Mouse (Mus musculus): ENCODE results near the gene Pdia3. TPM values are rescaled to one million over a fixed set of nuclear protein-coding genes. Genes with fewer than 3 reads are reported as not detected.
A peak's percentile ranks its signal among the peaks of the same experiment; 100 is the strongest.

The Pdia3 gene
- polyA plus RNA-seq, 1 experiment from 2014 or later = 484 TPM

- Histone ChIP-seq H3K9me3 (ENCODE audit: control insufficient read depth, low read depth, low read length) (no peaks in the 10 kb centered on the region), H3K27me3 (ENCODE audit: control insufficient read depth, insufficient read depth, low read length) (no peaks in the 10 kb centered on the region), H3K4me1 (ENCODE audit: control insufficient read depth, insufficient read depth, low read length) (no peaks in the 10 kb centered on the region), H3K27ac (ENCODE audit: low read length) (no peak overlapping the region), H3K4me2 (replicated peaks; ENCODE audit: low read depth, low read length) (no peak overlapping the region), H3K4me3 (ENCODE audit: low read depth, low read length) (no peak overlapping the region), H3K9ac (replicated peaks; ENCODE audit: low read depth, low read length) (no peak overlapping the region), H3K36me3 (ENCODE audit: control insufficient read depth, insufficient read depth, low read length) (peaks cover 85% of the 10 kb centered on the region)
- ATAC-seq (ENCODE audit: insufficient number of reproducible peaks, insufficient read depth, low FRiP score, low read depth) = no peak
- 98% methylated on average over 1 of the region's 1 CpGs for WGBS
These were observed 21.3 kb downstream of the Pdia3 start for GRCm38 (mm10) chr2:121434854-121435253.

- Histone ChIP-seq H3K27me3 (ENCODE audit: control insufficient read depth, insufficient read depth, low read length) (0 out of 2 replicates have a peak, but pooled peaks cover 3% of the 10 kb centered on the region), H3K9me3 (ENCODE audit: control insufficient read depth, low read depth, low read length) (no peaks in the 10 kb centered on the region), H3K27ac (ENCODE audit: low read length) (no peak overlapping the region), H3K36me3 (ENCODE audit: control insufficient read depth, insufficient read depth, low read length) (peaks cover 41% of the 10 kb centered on the region), H3K9ac (replicated peaks; ENCODE audit: low read depth, low read length) (no peak overlapping the region), H3K4me2 (replicated peaks; ENCODE audit: low read depth, low read length) (no peak overlapping the region), H3K4me3 (ENCODE audit: low read depth, low read length) (no peak overlapping the region), H3K4me1 (ENCODE audit: control insufficient read depth, insufficient read depth, low read length) (peaks cover 17% of the 10 kb centered on the region; the same call in 1 of the 2 replicates)
- whole genome bisulfite sequencing = 75% methylated on average over 4 of the region's 4 CpGs
- ATAC-seq (ENCODE audit: insufficient number of reproducible peaks, insufficient read depth, low FRiP score, low read depth) = no peak
These were observed 26.2 kb downstream of the Pdia3 start for GRCm38 (mm10) chr2:121439746-121440145.

GRCm38 (mm10) chr2:121440834-121441605 is 27.4 kb downstream of the Pdia3 start:
- peaks cover 29% of the 10 kb centered on the region for H3K36me3 ChIP-seq (ENCODE audit: control insufficient read depth, insufficient read depth, low read length)
- no peak overlapping the region for H3K27ac ChIP-seq (ENCODE audit: low read length)
- peak overlapping the region; percentile 56; the same call in 1 of the 2 replicates for H3K4me2 ChIP-seq (replicated peaks; ENCODE audit: low read depth, low read length)
- WGBS = 53% methylated on average over 5 of the region's 5 CpGs
- H3K9ac ChIP-seq (replicated peaks; ENCODE audit: low read depth, low read length) = no peak overlapping the region
- ATAC-seq (ENCODE audit: insufficient number of reproducible peaks, insufficient read depth, low FRiP score, low read depth) = no peak
- 0 out of 2 replicates have a peak, but pooled peaks cover 3% of the 10 kb centered on the region for H3K27me3 ChIP-seq (ENCODE audit: control insufficient read depth, insufficient read depth, low read length)
- peaks cover 17% of the 10 kb centered on the region; the same call in 1 of the 2 replicates for H3K4me1 ChIP-seq (ENCODE audit: control insufficient read depth, insufficient read depth, low read length)
- 0 out of 2 replicates have a peak overlapping the region, but pooled peaks have one; percentile 33 for H3K4me3 ChIP-seq (ENCODE audit: low read depth, low read length)
- no peaks in the 10 kb centered on the region for H3K9me3 ChIP-seq (ENCODE audit: control insufficient read depth, low read depth, low read length)

GRCm38 (mm10) chr2:121441800-121442199 is 28.2 kb downstream of the Pdia3 start:
- 7% methylated on average over 11 of the region's 11 CpGs for WGBS
- Histone ChIP-seq H3K4me1 (ENCODE audit: control insufficient read depth, insufficient read depth, low read length) (peaks cover 17% of the 10 kb centered on the region; the same call in 1 of the 2 replicates), H3K36me3 (ENCODE audit: control insufficient read depth, insufficient read depth, low read length) (peaks cover 26% of the 10 kb centered on the region), H3K4me3 (ENCODE audit: low read depth, low read length) (peak overlapping the region; percentile 33), H3K9ac (replicated peaks; ENCODE audit: low read depth, low read length) (peak overlapping the region; percentile 28; the same call in 1 of the 2 replicates), H3K4me2 (replicated peaks; ENCODE audit: low read depth, low read length) (peak overlapping the region; percentile 56), H3K27ac (ENCODE audit: low read length) (no peak overlapping the region), H3K9me3 (ENCODE audit: control insufficient read depth, low read depth, low read length) (no peaks in the 10 kb centered on the region), H3K27me3 (ENCODE audit: control insufficient read depth, insufficient read depth, low read length) (0 out of 2 replicates have a peak, but pooled peaks cover 3% of the 10 kb centered on the region)
- ATAC-seq (ENCODE audit: insufficient number of reproducible peaks, insufficient read depth, low FRiP score, low read depth) = peak; percentile 29

GRCm38 (mm10) chr2:121442259-121443067 is 28.9 kb downstream of the Pdia3 start:
- Histone ChIP-seq H3K27ac (ENCODE audit: low read length) (no peak overlapping the region), H3K9me3 (ENCODE audit: control insufficient read depth, low read depth, low read length) (no peaks in the 10 kb centered on the region), H3K4me1 (ENCODE audit: control insufficient read depth, insufficient read depth, low read length) (peaks cover 17% of the 10 kb centered on the region; the same call in 1 of the 2 replicates), H3K4me3 (ENCODE audit: low read depth, low read length) (peak overlapping the region; percentile 33), H3K9ac (replicated peaks; ENCODE audit: low read depth, low read length) (peak overlapping the region; percentile 28; the same call in 1 of the 2 replicates), H3K27me3 (ENCODE audit: control insufficient read depth, insufficient read depth, low read length) (0 out of 2 replicates have a peak, but pooled peaks cover 3% of the 10 kb centered on the region), H3K36me3 (ENCODE audit: control insufficient read depth, insufficient read depth, low read length) (peaks cover 21% of the 10 kb centered on the region), H3K4me2 (replicated peaks; ENCODE audit: low read depth, low read length) (peak overlapping the region; percentile 56)
- WGBS = 2% methylated on average over 30 of the region's 30 CpGs
- ATAC-seq (ENCODE audit: insufficient number of reproducible peaks, insufficient read depth, low FRiP score, low read depth) = peak; percentile 86

- Histone ChIP-seq H3K9ac (replicated peaks; ENCODE audit: low read depth, low read length) (peak overlapping the region; percentile 28; the same call in 1 of the 2 replicates), H3K4me2 (replicated peaks; ENCODE audit: low read depth, low read length) (peak overlapping the region; percentile 56), H3K4me3 (ENCODE audit: low read depth, low read length) (peak overlapping the region; percentile 33; the same call in 1 of the 2 replicates), H3K4me1 (ENCODE audit: control insufficient read depth, insufficient read depth, low read length) (peaks cover 20% of the 10 kb centered on the region; the same call in 1 of the 2 replicates), H3K27me3 (ENCODE audit: control insufficient read depth, insufficient read depth, low read length) (0 out of 2 replicates have a peak, but pooled peaks cover 3% of the 10 kb centered on the region), H3K36me3 (ENCODE audit: control insufficient read depth, insufficient read depth, low read length) (peaks cover 16% of the 10 kb centered on the region; the same call in 1 of the 2 replicates), H3K9me3 (ENCODE audit: control insufficient read depth, low read depth, low read length) (no peaks in the 10 kb centered on the region), H3K27ac (ENCODE audit: low read length) (no peak overlapping the region)
- ATAC-seq (ENCODE audit: insufficient number of reproducible peaks, insufficient read depth, low FRiP score, low read depth) = no peak
- WGBS = 9% methylated on average over 8 of the region's 8 CpGs
These were observed 29.4 kb downstream of the Pdia3 start for GRCm38 (mm10) chr2:121443068-121443349.

GRCm38 (mm10) chr2:121444178-121444577 is 30.6 kb downstream of the Pdia3 start, which contains the start of gene Ell3:
TSS of gene Ell3 (minus strand) at chr2:121444278.
- Histone ChIP-seq H3K27ac (ENCODE audit: low read length) (no peak within 1 kb of the TSS), H3K36me3 (ENCODE audit: control insufficient read depth, insufficient read depth, low read length) (peaks cover 9% of the 10 kb centered on the region; the same call in 1 of the 2 replicates), H3K9ac (replicated peaks; ENCODE audit: low read depth, low read length) (no peak within 1 kb of the TSS), H3K4me3 (ENCODE audit: low read depth, low read length) (peak within 1 kb of the TSS; percentile 33; the same call in 1 of the 2 replicates), H3K4me1 (ENCODE audit: control insufficient read depth, insufficient read depth, low read length) (peaks cover 20% of the 10 kb centered on the region; the same call in 1 of the 2 replicates), H3K9me3 (ENCODE audit: control insufficient read depth, low read depth, low read length) (no peaks in the 10 kb centered on the region), H3K4me2 (replicated peaks; ENCODE audit: low read depth, low read length) (peak within 1 kb of the TSS; percentile 56), H3K27me3 (ENCODE audit: control insufficient read depth, insufficient read depth, low read length) (0 out of 2 replicates have a peak, but pooled peaks cover 3% of the 10 kb centered on the region)
- 77% methylated on average over 1 of the region's 1 CpGs for WGBS
- ATAC-seq (ENCODE audit: insufficient number of reproducible peaks, insufficient read depth, low FRiP score, low read depth) = no peak

- whole genome bisulfite sequencing = 86% methylated on average over 3 of the region's 3 CpGs
These were observed 31.5 kb downstream of the Pdia3 start for GRCm38 (mm10) chr2:121445117-121445516.

More at GRCm38 (mm10) chr2:121445117-121445516, 31.5 kb downstream of the Pdia3 start:
- H3K4me2 ChIP-seq (replicated peaks; ENCODE audit: low read depth, low read length) = no peak overlapping the region
- no peak overlapping the region for H3K27ac ChIP-seq (ENCODE audit: low read length)
- no peaks in the 10 kb centered on the region for H3K9me3 ChIP-seq (ENCODE audit: control insufficient read depth, low read depth, low read length)
- no peak for ATAC-seq (ENCODE audit: insufficient number of reproducible peaks, insufficient read depth, low FRiP score, low read depth)
- no peak overlapping the region for H3K9ac ChIP-seq (replicated peaks; ENCODE audit: low read depth, low read length)
- H3K27me3 ChIP-seq (ENCODE audit: control insufficient read depth, insufficient read depth, low read length) = 0 out of 2 replicates have a peak, but pooled peaks cover 3% of the 10 kb centered on the region
- 0 out of 2 replicates have a peak, but pooled peaks cover under 1% of the 10 kb centered on the region for H3K36me3 ChIP-seq (ENCODE audit: control insufficient read depth, insufficient read depth, low read length)
- H3K4me3 ChIP-seq (ENCODE audit: low read depth, low read length) = no peak overlapping the region
- H3K4me1 ChIP-seq (ENCODE audit: control insufficient read depth, insufficient read depth, low read length) = peaks cover 21% of the 10 kb centered on the region; the same call in 1 of the 2 replicates

Data from stomach, embryonic 14.5 days (tissue).